Mouse (Mus musculus): ENCODE data around the gene Top3a.

DNA sequence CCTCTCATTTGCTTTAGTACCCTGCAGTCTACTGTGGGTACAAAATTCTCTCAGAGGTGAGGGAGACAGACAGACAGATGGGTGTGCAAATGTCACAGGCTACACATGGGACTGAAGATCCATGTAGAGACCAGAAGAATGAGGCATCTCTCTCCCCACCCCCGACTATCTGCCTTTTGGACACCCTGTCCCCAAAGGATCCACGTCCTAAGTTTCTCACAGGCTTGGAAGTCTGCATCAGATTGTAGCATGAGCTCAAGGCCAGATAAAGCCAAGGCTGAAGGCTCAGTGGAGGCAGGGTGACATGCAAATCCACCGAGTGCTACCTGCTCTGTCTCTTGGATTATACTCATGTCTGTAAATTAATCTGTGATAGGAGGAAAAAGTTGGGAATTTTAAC, 40.7 kb downstream of the Top3a start:
- TF ChIP-seq CTCF (IDR thresholded peaks at IDR 0.05; ENCODE audit: insufficient read depth, low read depth, low read length) (no peak), POLR2A (IDR thresholded peaks at IDR 0.05; ENCODE audit: insufficient read depth, low read depth, low read length) (no peak)
